Mouse (Mus musculus) lung, embryonic 16.5 days (tissue): ENCODE measurements around the gene Glb1l2. TPM values are rescaled to one million over a fixed set of nuclear protein-coding genes. Genes with fewer than 3 reads are reported as not detected.

Experiments
- ATAC-seq: fragments of 200-750 bp; cut with Nextera tagmentation; 2 replicates; pipeline ENCODE4 v1.8.0; 2017; ENCODE audit warnings: low read depth, mild to moderate bottlenecking, moderate library complexity
- H3K27ac ChIP-seq: fragments of 300-500 bp; sonication (generic); 2 replicates; pipeline ENCODE4 v1.5.1; 2014; ENCODE audit warnings: mild to moderate bottlenecking, control low read depth, low read length
- H3K27me3 ChIP-seq: fragments of 300-500 bp; sonication (generic); 2 replicates; pipeline ENCODE4 v1.6.1; 2014; ENCODE audit warnings: low read depth, low read length, mixed read lengths; ENCODE audit not compliant: control insufficient read depth, insufficient read depth
- H3K36me3 ChIP-seq: fragments of 300-500 bp; sonication (generic); 2 replicates; pipeline ENCODE4 v1.6.1; 2014; ENCODE audit warnings: low read length; ENCODE audit not compliant: control insufficient read depth, insufficient read depth
- H3K4me1 ChIP-seq: fragments of 300-500 bp; sonication (generic); replicated peaks from 2 replicates; pipeline ENCODE4 v1.6.1; 2014; ENCODE audit warnings: low read length, mixed read lengths; ENCODE audit not compliant: control insufficient read depth, insufficient read depth
- H3K4me2 ChIP-seq: fragments of 300-500 bp; sonication (generic); 2 replicates; pipeline ENCODE4 v1.6.1; 2014; ENCODE audit warnings: low read depth, low read length, control low read depth
- H3K4me3 ChIP-seq: fragments of 300-500 bp; sonication (generic); 2 replicates; pipeline ENCODE4 v1.5.1; 2014; ENCODE audit warnings: mild to moderate bottlenecking, low read length, control low read depth
- H3K9ac ChIP-seq: fragments of 300-500 bp; sonication (generic); 2 replicates; pipeline ENCODE4 v1.6.1; 2014; ENCODE audit warnings: low read length, control low read depth
- H3K9me3 ChIP-seq: fragments of 300-500 bp; sonication (generic); 2 replicates; pipeline ENCODE4 v1.6.1; 2016; ENCODE audit warnings: low read length; ENCODE audit not compliant: control insufficient read depth
- WGBS: fragments of 180-500 bp; shearing (Covaris S2); extraction: QIAGEN DNeasy Blood & Tissue Kit; methylation state at CpG from one replicate; pipeline ENCODE4 v1.1.7; 2014; 5-methylcytosine and 5-hydroxymethylcytosine counted together
- polyA plus RNA-seq: library from polyadenylated mRNA; unstranded; fragments of >200 nt; fragmentation: Nextera tagmentation; extraction: Ambion mirVana; gene quantifications from 2 replicates; pipeline ENCODE4 v1.2.1, GENCODE M21; 2015

Gene Glb1l2
- polyA plus RNA-seq = 10.5 and 11.1 TPM in 2 replicates

GRCm38 (mm10) chr9:26805935-26806666, at the start of gene Glb1l2:
Glb1l2 (minus strand) TSS chr9:26806468.
- H3K36me3 ChIP-seq = no peaks in the 10 kb centered on the region
- H3K9me3 ChIP-seq = no peaks in the 10 kb centered on the region
- H3K4me2 ChIP-seq = peak within 1 kb of the TSS; percentile 93
- peak; percentile 100 for ATAC-seq
- H3K27ac ChIP-seq = peak within 1 kb of the TSS; percentile 85
- under 1% methylated on average over 33 of the region's 33 CpGs for WGBS
- no peaks in the 10 kb centered on the region for H3K27me3 ChIP-seq
- H3K9ac ChIP-seq = peak within 1 kb of the TSS; percentile 69
- H3K4me1 ChIP-seq = 0 out of 2 replicates have a peak, but pooled peaks cover 2% of the 10 kb centered on the region
- peak within 1 kb of the TSS; percentile 62 for H3K4me3 ChIP-seq

DNA sequence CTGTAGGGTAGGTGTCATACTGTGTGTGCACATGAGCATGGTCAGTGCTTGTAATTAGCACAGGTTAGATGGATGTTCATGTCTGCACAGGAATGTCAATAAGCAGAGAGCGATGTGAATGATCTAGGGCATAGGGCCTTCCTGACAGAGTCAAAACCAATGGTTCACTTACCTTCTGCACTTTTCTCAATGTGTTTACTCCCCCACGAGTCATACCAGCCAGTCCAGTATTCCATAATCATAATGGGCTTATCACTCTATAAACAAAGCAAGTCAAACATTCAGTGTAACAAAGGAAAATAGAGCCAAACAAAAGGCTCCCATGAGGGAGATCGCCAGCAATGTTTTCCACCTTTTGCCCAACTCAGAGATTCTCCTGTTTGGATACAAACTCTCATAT, 24.8 kb upstream of the Glb1l2 start:
- Histone ChIP-seq H3K9ac (no peak overlapping the region), H3K27ac (no peak overlapping the region), H3K36me3 (no peaks in the 10 kb centered on the region), H3K27me3 (no peaks in the 10 kb centered on the region), H3K4me1 (no peaks in the 10 kb centered on the region), H3K9me3 (no peaks in the 10 kb centered on the region), H3K4me2 (no peak overlapping the region), H3K4me3 (no peak overlapping the region)
- 33% methylated on average over 3 of the region's 3 CpGs for WGBS
- no peak for ATAC-seq

DNA sequence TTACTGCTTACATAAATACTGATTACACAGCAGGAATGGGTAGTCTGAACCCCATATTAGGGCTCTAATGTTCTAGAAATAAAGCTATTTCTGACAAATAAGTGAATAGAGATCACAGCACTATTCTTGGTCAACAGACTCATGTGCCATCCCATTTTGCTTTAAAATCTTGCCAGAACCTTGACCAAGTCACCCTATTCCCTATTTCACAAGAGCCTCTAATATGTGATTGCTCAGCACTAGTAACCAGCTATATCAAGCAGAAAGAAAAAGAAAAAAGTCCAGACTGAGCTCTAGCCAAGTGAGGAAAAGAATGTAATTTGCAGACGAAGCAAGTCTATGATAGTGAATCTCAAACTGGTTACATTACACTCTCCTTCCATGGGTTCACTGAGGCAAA, 13.7 kb upstream of the Glb1l2 start:
- Histone ChIP-seq H3K27ac (no peak overlapping the region), H3K36me3 (no peaks in the 10 kb centered on the region), H3K4me1 (no peaks in the 10 kb centered on the region), H3K4me2 (no peak overlapping the region), H3K27me3 (no peaks in the 10 kb centered on the region), H3K9me3 (no peaks in the 10 kb centered on the region), H3K9ac (no peak overlapping the region), H3K4me3 (no peak overlapping the region)
- WGBS = 42% methylated on average over 1 of the region's 1 CpGs
- peak; percentile 78 for ATAC-seq

GRCm38 (mm10) chr9:26808735-26809134, 2.5 kb upstream of the Glb1l2 start:
- Histone ChIP-seq H3K27me3 (no peaks in the 10 kb centered on the region), H3K4me1 (0 out of 2 replicates have a peak, but pooled peaks cover 2% of the 10 kb centered on the region), H3K36me3 (no peaks in the 10 kb centered on the region), H3K9me3 (no peaks in the 10 kb centered on the region), H3K4me3 (no peak overlapping the region), H3K27ac (no peak overlapping the region), H3K4me2 (no peak overlapping the region), H3K9ac (no peak overlapping the region)
- no peak for ATAC-seq
- 55% methylated on average over 2 of the region's 2 CpGs for WGBS

GRCm38 (mm10) chr9:26804321-26804720, 1.9 kb downstream of the Glb1l2 start:
- H3K4me3 ChIP-seq = no peak overlapping the region
- no peaks in the 10 kb centered on the region for H3K27me3 ChIP-seq
- H3K27ac ChIP-seq = no peak overlapping the region
- ATAC-seq = no peak
- H3K4me2 ChIP-seq = no peak overlapping the region
- 0 out of 2 replicates have a peak, but pooled peaks cover 2% of the 10 kb centered on the region for H3K4me1 ChIP-seq
- no peak overlapping the region for H3K9ac ChIP-seq
- H3K9me3 ChIP-seq = no peaks in the 10 kb centered on the region
- H3K36me3 ChIP-seq = no peaks in the 10 kb centered on the region

DNA sequence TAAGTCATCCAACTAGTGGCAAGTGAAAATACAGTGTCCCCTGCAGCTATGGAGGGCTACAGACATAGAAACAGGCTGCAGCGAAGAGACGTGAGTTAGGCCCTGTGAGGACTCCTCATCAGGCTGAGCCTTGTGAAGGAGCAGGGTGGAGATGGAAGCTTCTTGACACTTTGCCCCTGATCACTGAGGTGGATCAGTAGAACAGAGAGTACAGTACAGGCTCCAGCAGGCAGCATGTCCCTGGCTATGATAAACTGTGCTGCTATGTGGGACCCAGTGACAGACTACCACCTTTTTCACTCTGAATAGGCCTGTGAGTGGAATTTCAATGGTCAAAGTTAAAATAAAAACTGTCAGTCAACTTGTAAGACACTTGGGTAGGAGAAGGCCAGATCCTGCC, 5.9 kb downstream of the Glb1l2 start:
- Histone ChIP-seq H3K4me1 (no peaks in the 10 kb centered on the region), H3K4me3 (no peak overlapping the region), H3K36me3 (no peaks in the 10 kb centered on the region), H3K9me3 (no peaks in the 10 kb centered on the region), H3K27me3 (no peaks in the 10 kb centered on the region), H3K27ac (no peak overlapping the region), H3K9ac (no peak overlapping the region), H3K4me2 (no peak overlapping the region)
- 79% methylated on average over 2 of the region's 2 CpGs for WGBS
- ATAC-seq = no peak

DNA sequence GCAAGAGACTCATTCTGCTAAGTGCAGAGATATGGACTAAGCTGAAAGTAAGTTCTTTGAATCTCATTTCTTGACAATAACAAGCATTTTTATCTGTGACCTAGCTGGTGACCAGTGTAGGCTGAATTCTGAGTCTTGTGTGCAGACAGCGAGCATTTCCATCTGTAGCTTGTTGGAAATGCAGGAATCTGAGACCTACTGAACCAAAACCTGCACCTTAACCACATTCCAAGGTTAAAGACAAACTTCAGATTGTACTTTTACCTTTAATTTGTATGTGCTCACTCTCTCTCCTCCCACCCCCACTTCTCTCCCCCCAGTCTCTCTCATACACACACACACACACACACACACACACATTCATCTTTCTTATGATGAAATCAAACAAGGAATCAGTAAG, 7.5 kb downstream of the Glb1l2 start:
- WGBS = 64% methylated on average over 1 of the region's 1 CpGs
- Histone ChIP-seq H3K9ac (no peak overlapping the region), H3K4me2 (no peak overlapping the region), H3K27ac (no peak overlapping the region), H3K4me1 (no peaks in the 10 kb centered on the region), H3K27me3 (no peaks in the 10 kb centered on the region), H3K36me3 (no peaks in the 10 kb centered on the region), H3K9me3 (no peaks in the 10 kb centered on the region), H3K4me3 (no peak overlapping the region)
- ATAC-seq = no peak

DNA sequence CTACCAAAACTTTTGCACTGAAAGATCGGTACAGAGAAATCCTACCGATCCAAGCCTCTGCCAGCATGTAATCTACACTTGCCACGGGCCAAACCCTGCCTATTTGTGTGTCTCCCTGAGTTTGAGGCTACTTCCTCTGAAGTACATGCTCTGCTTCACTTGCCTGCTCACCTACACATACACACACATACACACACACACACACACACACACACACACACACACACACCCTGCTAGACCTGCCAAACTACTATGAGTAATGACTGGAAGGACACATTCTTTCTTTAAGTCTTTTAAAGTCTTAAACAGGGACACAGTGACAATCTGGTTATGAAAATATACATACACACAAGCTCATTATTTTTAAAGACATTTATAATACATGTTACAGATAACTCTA, 8.1 kb downstream of the Glb1l2 start:
- H3K36me3 ChIP-seq = no peaks in the 10 kb centered on the region
- WGBS = 73% methylated on average over 3 of the region's 3 CpGs
- H3K4me2 ChIP-seq = no peak overlapping the region
- no peak for ATAC-seq
- no peaks in the 10 kb centered on the region for H3K9me3 ChIP-seq
- H3K27ac ChIP-seq = no peak overlapping the region
- H3K9ac ChIP-seq = no peak overlapping the region
- H3K27me3 ChIP-seq = no peaks in the 10 kb centered on the region
- no peaks in the 10 kb centered on the region for H3K4me1 ChIP-seq
- no peak overlapping the region for H3K4me3 ChIP-seq

DNA sequence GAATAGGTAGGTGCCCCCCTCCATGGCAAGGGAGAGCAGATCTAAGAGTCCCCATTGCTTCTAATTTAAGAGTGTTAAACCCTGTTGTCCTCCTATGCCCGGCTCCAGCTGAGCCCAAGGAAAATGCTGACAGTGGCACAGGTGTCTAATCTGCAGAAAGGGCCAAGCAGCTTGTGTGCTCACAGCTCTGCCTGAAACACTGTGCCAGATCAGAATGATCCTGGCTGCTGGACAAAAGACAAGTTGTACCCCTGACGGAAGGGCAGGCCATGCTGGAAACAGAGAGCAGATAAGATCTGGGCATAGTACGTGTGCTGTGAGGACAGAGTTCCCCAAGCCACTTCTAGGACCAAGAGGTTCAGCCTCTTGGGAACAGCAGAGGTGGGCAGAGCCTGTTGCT, 13.4 kb downstream of the Glb1l2 start:
- Histone ChIP-seq H3K27me3 (no peaks in the 10 kb centered on the region), H3K36me3 (no peaks in the 10 kb centered on the region), H3K27ac (no peak overlapping the region), H3K4me1 (no peaks in the 10 kb centered on the region), H3K9me3 (no peaks in the 10 kb centered on the region), H3K4me2 (no peak overlapping the region), H3K9ac (no peak overlapping the region), H3K4me3 (no peak overlapping the region)
- ATAC-seq = no peak
- WGBS = 50% methylated on average over 3 of the region's 3 CpGs
